Mouse (Mus musculus) midbrain, embryonic 13.5 days (tissue): ENCODE measurements around the gene Med25. TPM values are rescaled to one million over a fixed set of nuclear protein-coding genes. Genes with fewer than 3 reads are reported as not detected.

Source experiments
- ATAC-seq: fragments of 200-750 bp; cut with Nextera tagmentation; 2 replicates; pipeline ENCODE4 v1.8.0; 2017; ENCODE audit warnings: mild to moderate bottlenecking, moderate TSS enrichment, moderate library complexity
- H3K27ac ChIP-seq: fragments of 300-500 bp; sonication (generic); 2 replicates; pipeline ENCODE4 v1.5.1; 2015; ENCODE audit warnings: inconsistent platforms, mild to moderate bottlenecking, moderate library complexity
- H3K27me3 ChIP-seq: fragments of 300-500 bp; sonication (generic); 2 replicates; pipeline ENCODE4 v1.6.1; 2015; ENCODE audit warnings: mild to moderate bottlenecking, inconsistent platforms
- H3K36me3 ChIP-seq: fragments of 300-500 bp; sonication (generic); 2 replicates; pipeline ENCODE4 v1.6.1; 2015; ENCODE audit warnings: mild to moderate bottlenecking, inconsistent platforms
- H3K4me1 ChIP-seq: fragments of 300-500 bp; sonication (generic); replicated peaks from 2 replicates; pipeline ENCODE4 v1.6.1; 2015; ENCODE audit warnings: inconsistent platforms
- H3K4me2 ChIP-seq: fragments of 300-500 bp; sonication (generic); replicated peaks from 2 replicates; pipeline ENCODE4 v1.6.1; 2015; ENCODE audit warnings: moderate library complexity, mild to moderate bottlenecking, inconsistent platforms
- H3K4me3 ChIP-seq: fragments of 300-500 bp; sonication (generic); replicated peaks from 2 replicates; pipeline ENCODE4 v1.5.1; 2015; ENCODE audit warnings: mild to moderate bottlenecking, inconsistent platforms
- H3K9ac ChIP-seq: fragments of 300-500 bp; sonication (generic); replicated peaks from 2 replicates; pipeline ENCODE4 v1.6.1; 2015; ENCODE audit warnings: mild to moderate bottlenecking, inconsistent platforms
- H3K9me3 ChIP-seq: fragments of 300-500 bp; sonication (generic); 2 replicates; pipeline ENCODE4 v1.6.1; 2016; ENCODE audit warnings: mild to moderate bottlenecking, inconsistent platforms
- WGBS: fragments of 180-500 bp; shearing (Covaris S2); methylation state at CpG from one replicate; pipeline ENCODE4 v1.1.7; 2015; 5-methylcytosine and 5-hydroxymethylcytosine counted together
- polyA plus RNA-seq: library from polyadenylated mRNA; unstranded; fragments of >200 nt; fragmentation: Nextera tagmentation; extraction: Ambion mirVana; gene quantifications from 2 replicates; pipeline ENCODE4 v1.2.1, GENCODE M21; 2015

Med25 gene
- polyA plus RNA-seq, 1 experiment from 2014 or later: 162 TPM

GRCm38 (mm10) chr7:44860576-44861428, 31.7 kb downstream of the Med25 start:
- H3K9ac ChIP-seq: no peak overlapping the region
- ATAC-seq: peak; percentile 55
- 54% methylated on average over 22 of the region's 22 CpGs for WGBS

DNA sequence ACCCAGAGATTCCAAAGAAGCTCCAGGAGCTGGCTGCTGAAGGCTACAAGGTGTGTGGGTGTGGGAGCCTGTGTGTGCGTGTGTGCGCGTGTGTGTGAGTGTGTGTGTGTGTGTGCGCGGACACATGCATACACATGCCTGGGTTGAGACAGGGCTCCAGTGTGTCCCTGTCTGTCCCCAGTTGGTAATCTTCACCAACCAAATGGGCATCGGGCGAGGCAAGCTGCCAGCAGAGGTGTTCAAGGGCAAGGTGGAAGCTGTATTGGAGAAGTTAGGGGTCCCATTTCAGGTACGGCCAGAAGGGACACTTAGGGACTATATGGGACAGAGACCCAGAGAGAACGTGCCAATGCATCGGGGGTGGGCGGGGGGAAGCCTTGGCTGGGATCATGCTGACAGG, 32.6 kb downstream of the Med25 start:
- WGBS: 90% methylated on average over 11 of the region's 11 CpGs
- Histone ChIP-seq H3K27ac (no peak overlapping the region), H3K4me3 (no peak overlapping the region), H3K36me3 (peaks cover 46% of the 10 kb centered on the region), H3K27me3 (no peaks in the 10 kb centered on the region), H3K4me2 (no peak overlapping the region), H3K9me3 (no peaks in the 10 kb centered on the region), H3K9ac (no peak overlapping the region), H3K4me1 (peaks cover 57% of the 10 kb centered on the region)
- no peak for ATAC-seq

More at GRCm38 (mm10) chr7:44860576-44861428, 31.7 kb downstream of the Med25 start:
- Histone ChIP-seq H3K4me1 (peaks cover 57% of the 10 kb centered on the region), H3K4me2 (no peak overlapping the region), H3K4me3 (peak overlapping the region; percentile 4; the same call in 1 of the 2 replicates), H3K27me3 (no peaks in the 10 kb centered on the region), H3K9me3 (no peaks in the 10 kb centered on the region), H3K27ac (peak overlapping the region; percentile 51), H3K36me3 (peaks cover 55% of the 10 kb centered on the region)

GRCm38 (mm10) chr7:44857905-44858304, 34.6 kb downstream of the Med25 start:
- WGBS: 26% methylated on average over 8 of the region's 8 CpGs
- Histone ChIP-seq H3K4me1 (peaks cover 70% of the 10 kb centered on the region), H3K4me2 (peak overlapping the region; percentile 97), H3K27ac (peak overlapping the region; percentile 93; the same call in 1 of the 2 replicates), H3K9ac (peak overlapping the region; percentile 83), H3K9me3 (no peaks in the 10 kb centered on the region), H3K27me3 (no peaks in the 10 kb centered on the region), H3K4me3 (peak overlapping the region; percentile 69), H3K36me3 (peaks cover 30% of the 10 kb centered on the region)
- no peak for ATAC-seq

DNA sequence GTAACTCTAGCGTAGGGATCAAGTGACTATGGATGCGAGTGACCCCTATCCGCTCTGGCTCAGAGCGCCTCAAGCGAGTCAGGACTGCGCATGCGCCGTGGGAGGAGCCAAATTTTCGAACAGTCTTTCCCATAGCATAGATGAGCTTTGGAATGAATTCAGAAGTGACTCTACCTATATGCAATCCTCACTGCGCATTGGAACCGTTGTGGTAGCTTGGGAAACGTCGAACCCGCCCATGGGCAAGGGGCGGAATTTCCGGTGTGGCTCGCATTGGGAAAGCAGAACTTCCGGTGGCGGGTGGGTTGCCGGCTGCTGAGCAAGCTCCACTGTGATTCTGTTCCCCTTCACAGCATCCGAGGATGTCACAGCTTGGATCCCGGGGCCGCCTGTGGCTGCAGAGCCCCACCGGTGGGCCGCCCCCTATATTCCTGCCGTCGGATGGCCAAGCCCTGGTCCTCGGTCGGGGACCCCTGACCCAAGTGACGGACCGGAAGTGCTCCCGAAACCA, 35.4 kb downstream of the Med25 start, which contains the start of gene Pnkp:
Gene Pnkp (plus strand): TSS at position 98 of the 511 bp plus-strand sequence.
- peak; percentile 37 for ATAC-seq
- Histone ChIP-seq H3K9me3 (no peaks in the 10 kb centered on the region), H3K27ac (peak within 1 kb of the TSS; percentile 93), H3K4me3 (peak within 1 kb of the TSS; percentile 69), H3K9ac (peak within 1 kb of the TSS; percentile 83), H3K4me1 (peaks cover 74% of the 10 kb centered on the region), H3K4me2 (peak within 1 kb of the TSS; percentile 97), H3K27me3 (no peaks in the 10 kb centered on the region), H3K36me3 (peaks cover 29% of the 10 kb centered on the region)
- under 1% methylated on average over 32 of the region's 32 CpGs for WGBS

DNA sequence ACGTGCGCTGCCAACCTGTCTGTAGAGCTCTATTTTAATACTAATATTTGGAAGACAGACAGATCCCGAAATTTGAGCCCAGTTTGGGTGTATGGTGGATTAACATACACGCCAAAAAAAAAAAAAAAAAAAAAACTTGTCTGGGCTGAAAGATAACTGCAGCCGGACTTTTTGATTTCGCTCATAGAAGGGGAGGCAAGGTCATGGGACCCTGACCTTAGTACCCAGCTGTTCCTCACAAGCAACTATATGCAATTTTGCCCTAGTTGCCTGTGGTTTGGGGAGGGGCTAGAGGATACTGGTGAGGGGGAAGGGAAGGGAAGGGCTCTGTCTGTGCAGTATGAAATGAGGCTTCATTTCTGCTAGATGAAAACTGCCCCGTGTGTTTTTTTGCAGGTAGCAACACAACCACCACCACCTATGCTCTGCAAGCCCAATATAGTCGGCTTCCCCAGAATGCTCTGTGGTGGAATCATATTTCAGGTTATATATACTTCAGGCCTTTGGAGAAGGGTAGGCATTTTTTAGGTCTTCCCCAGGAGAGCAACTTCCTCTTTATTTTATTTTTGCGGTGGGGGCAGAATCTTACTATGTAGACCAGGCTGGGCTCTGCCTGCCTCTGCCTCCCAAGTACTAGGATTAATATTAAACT, 36.1 kb downstream of the Med25 start:
- H3K4me1 ChIP-seq: peaks cover 78% of the 10 kb centered on the region
- peak overlapping the region; percentile 69 for H3K4me3 ChIP-seq
- 69% methylated on average over 9 of the region's 9 CpGs for WGBS
- H3K9me3 ChIP-seq: no peaks in the 10 kb centered on the region
- ATAC-seq: no peak
- H3K27me3 ChIP-seq: no peaks in the 10 kb centered on the region
- peak overlapping the region; percentile 97 for H3K4me2 ChIP-seq
- H3K36me3 ChIP-seq: peaks cover 27% of the 10 kb centered on the region
- H3K27ac ChIP-seq: peak overlapping the region; percentile 93
- peak overlapping the region; percentile 83; the same call in 1 of the 2 replicates for H3K9ac ChIP-seq

DNA sequence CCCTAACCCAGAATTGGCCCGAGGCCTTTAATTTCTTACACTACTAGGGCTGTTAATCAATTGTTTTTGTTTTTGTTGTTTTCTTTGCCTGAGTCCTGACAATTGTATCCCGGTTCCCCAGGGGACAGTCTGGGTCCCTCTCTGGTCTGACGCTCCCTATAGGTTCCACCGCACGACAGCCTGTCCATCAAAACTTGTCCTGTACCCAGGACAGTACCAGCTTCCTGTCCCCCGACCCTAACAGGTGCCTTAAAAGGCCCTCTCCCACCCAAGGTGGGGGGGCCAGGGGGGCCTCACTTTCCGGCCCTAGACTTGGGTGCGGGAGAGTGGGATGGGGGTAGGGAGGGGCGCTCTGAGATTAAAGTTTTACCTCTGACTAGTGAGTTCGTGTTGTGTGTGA, 37.5 kb downstream of the Med25 start:
- Histone ChIP-seq H3K4me3 (peak overlapping the region; percentile 46), H3K27me3 (no peaks in the 10 kb centered on the region), H3K4me2 (peak overlapping the region; percentile 81), H3K4me1 (peaks cover 77% of the 10 kb centered on the region), H3K36me3 (peaks cover 21% of the 10 kb centered on the region), H3K9me3 (no peaks in the 10 kb centered on the region), H3K27ac (peak overlapping the region; percentile 89), H3K9ac (peak overlapping the region; percentile 76)
- 41% methylated on average over 10 of the region's 10 CpGs for WGBS
- no peak for ATAC-seq

DNA sequence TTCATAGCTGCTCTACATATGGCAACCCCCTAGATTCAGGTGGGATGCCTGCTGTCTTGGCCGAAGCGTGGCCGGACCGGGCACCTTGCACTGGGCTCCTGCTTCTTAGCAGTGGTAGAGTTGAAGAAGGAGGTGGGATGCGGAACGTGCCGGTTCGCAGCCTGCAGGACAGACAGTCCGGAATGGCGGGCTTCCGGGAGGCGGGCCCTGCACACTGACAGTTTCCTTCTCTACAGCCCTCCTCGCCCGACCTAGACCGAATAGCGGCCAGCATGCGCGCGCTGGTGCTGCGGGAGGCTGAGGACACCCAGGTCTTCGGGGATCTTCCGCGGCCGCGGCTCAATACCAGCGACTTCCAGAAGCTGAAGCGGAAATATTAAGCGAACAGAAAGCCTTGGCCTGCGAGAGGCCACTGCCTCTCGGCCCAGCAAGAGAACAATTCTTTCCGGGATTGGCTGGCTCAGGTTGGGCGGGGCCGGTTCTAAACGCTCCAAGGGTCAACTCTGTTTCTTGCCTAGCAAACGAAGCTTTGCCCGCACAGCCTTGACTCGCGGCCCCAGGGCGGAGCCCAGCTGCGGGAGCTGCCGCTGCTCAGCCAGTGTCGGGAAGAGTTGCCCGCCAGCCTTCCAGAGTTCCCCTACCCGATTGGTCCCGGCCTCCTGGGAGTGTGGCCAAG, 38.0 kb downstream of the Med25 start:
- H3K4me3 ChIP-seq: peak overlapping the region; percentile 46
- H3K27me3 ChIP-seq: no peaks in the 10 kb centered on the region
- WGBS: 1% methylated on average over 45 of the region's 45 CpGs
- no peaks in the 10 kb centered on the region for H3K9me3 ChIP-seq
- peak overlapping the region; percentile 76 for H3K9ac ChIP-seq
- ATAC-seq: peak; percentile 4; the same call in 1 of the 2 replicates
- H3K36me3 ChIP-seq: peaks cover 16% of the 10 kb centered on the region
- peaks cover 75% of the 10 kb centered on the region for H3K4me1 ChIP-seq
- H3K4me2 ChIP-seq: peak overlapping the region; percentile 81
- peak overlapping the region; percentile 89 for H3K27ac ChIP-seq

DNA sequence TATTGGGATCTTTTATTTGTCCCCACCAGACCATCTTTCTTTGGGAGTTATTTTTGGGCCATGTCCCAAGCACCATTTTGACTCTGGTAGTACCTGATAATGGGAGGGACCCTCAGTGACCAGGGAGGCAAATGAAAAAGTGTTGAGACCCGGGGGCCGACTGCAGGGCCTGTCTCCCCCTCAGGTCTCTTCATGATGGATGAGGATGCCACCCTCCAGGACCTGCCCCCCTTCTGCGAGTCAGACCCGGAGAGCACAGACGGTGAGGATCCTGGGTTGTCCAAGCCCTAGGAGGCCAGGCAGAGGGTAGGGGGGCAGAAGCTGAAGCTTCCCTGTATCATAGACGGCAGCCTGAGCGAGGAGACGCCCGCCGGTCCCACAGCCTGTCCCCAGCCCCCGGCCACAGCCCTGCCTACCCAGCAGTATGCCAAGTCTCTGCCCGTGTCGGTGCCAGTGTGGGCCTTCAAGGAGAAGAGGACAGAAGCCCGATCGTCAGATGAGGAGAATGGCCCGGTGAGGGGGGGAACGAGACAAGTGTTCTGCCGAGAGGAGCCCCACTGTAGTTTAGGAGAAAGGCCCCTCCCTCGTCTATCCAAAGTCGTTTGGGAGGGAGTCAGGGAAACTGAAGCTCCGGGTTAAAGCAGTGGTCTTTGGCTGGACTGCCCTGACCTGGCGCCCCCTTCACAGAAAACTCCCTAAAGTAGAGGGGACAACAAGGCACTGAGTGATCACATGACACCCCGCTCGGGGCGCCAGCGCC, 38.7 kb downstream of the Med25 start:
- 32% methylated on average over 26 of the region's 26 CpGs for WGBS
- ATAC-seq: no peak
- Histone ChIP-seq H3K36me3 (peaks cover 16% of the 10 kb centered on the region), H3K9me3 (no peaks in the 10 kb centered on the region), H3K9ac (peak overlapping the region; percentile 76), H3K4me1 (peaks cover 73% of the 10 kb centered on the region), H3K4me3 (peak overlapping the region; percentile 46), H3K4me2 (peak overlapping the region; percentile 81), H3K27me3 (no peaks in the 10 kb centered on the region), H3K27ac (peak overlapping the region; percentile 89)

DNA sequence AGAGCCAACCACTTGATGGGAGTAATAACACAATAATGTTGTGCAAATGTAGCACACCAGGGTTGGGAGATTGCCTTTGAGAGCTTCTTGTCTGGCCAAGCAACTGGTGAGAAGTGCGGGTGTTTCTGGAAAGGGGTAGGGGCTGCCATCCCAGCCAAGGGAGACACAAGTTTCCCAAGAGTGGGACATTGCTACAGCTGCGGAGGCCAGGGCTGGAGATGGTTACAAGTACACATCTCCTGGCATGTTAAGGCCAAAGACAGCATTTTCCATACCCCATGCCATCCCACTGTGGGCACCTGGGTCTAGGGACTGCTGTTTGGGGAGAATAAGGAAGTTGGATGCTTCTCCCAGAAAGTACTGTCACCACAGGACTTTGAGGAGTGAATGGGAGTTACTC, 39.4 kb downstream of the Med25 start:
- 91% methylated on average over 2 of the region's 2 CpGs for WGBS
- Histone ChIP-seq H3K4me1 (peaks cover 67% of the 10 kb centered on the region), H3K9ac (no peak overlapping the region; the same call in 1 of the 2 replicates)

DNA sequence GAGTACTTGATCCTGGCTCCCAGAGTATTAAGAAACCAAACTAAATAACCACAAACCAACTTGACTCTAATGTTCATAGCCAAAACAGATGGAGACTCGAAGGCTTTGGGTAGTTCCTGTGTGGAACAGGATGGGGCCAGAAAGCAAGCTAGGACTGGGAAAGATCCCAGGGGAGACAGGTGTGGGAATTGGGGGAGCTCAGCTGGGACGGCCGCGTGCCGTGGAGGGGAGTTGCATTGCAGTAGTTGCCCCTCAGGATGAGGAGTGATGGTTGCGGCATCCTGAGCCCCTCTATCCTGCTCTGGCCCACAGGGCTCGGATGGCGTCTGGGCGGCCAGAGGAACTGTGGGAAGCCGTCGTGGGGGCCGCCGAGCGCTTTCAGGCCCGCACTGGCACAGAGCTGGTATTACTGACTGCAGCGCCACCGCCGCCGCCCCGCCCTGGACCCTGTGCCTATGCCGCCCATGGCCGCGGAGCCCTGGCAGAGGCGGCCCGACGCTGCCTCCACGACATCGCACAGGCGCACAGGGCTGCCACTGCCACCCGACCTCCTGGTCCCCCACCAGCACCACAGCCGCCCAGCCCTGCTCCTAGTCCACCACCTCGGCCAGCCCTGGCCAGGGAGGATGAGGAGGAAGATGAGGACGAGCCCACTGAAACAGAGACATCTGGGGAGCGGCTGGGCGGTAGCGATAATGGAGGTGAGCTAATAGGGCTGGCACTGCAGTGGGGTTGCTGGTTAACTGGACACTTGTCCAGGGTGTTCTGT, 40.1 kb downstream of the Med25 start:
- Histone ChIP-seq H3K4me1 (peaks cover 68% of the 10 kb centered on the region), H3K4me3 (no peak overlapping the region), H3K27ac (no peak overlapping the region), H3K36me3 (peaks cover 16% of the 10 kb centered on the region), H3K9ac (no peak overlapping the region), H3K27me3 (no peaks in the 10 kb centered on the region), H3K9me3 (no peaks in the 10 kb centered on the region), H3K4me2 (no peak overlapping the region)
- ATAC-seq: no peak
- 89% methylated on average over 36 of the region's 36 CpGs for WGBS

More for the DNA sequence above, 39.4 kb downstream of the Med25 start:
- Histone ChIP-seq H3K36me3 (peaks cover 16% of the 10 kb centered on the region), H3K9me3 (no peaks in the 10 kb centered on the region), H3K4me2 (no peak overlapping the region), H3K4me3 (no peak overlapping the region), H3K27ac (no peak overlapping the region), H3K27me3 (no peaks in the 10 kb centered on the region)
- ATAC-seq: no peak
